Mouse (Mus musculus) lung, postnatal 0 days (tissue): Measurements from ENCODE around the gene Rnf123. TPM values are rescaled to one million over a fixed set of nuclear protein-coding genes. Genes with fewer than 3 reads are reported as not detected.
A peak's percentile ranks its signal among the peaks of the same experiment; 100 is the strongest.

ENCODE experiments used
- ATAC-seq: fragments of 200-750 bp; cut with Nextera tagmentation; 2 replicates; pipeline ENCODE4 v1.8.0; 2017; ENCODE audit warnings: moderate library complexity
- DNase-seq: peaks from one replicate; pipeline ENCODE4 v3.0.0-alpha.2; 2016; ENCODE audit warnings: low spot score
- H3K27ac ChIP-seq: fragments of 300-500 bp; sonication (generic); 2 replicates; pipeline ENCODE4 v1.5.1; 2014; ENCODE audit warnings: antibody characterized with exemption, mild to moderate bottlenecking, low read length, mixed read lengths
- H3K27me3 ChIP-seq: fragments of 300-500 bp; sonication (generic); replicated peaks from 2 replicates; pipeline ENCODE4 v1.6.1; 2014; ENCODE audit warnings: low read length, mixed read lengths; ENCODE audit not compliant: insufficient read depth
- H3K36me3 ChIP-seq: fragments of 300-500 bp; sonication (generic); 2 replicates; pipeline ENCODE4 v1.6.1; 2014; ENCODE audit warnings: low read length, mixed read lengths; ENCODE audit not compliant: insufficient read depth
- H3K4me1 ChIP-seq: fragments of 300-500 bp; sonication (generic); 2 replicates; pipeline ENCODE4 v1.6.1; 2014; ENCODE audit warnings: antibody characterized with exemption, low read depth, low read length, mixed read lengths; ENCODE audit not compliant: insufficient read depth
- H3K4me2 ChIP-seq: fragments of 300-500 bp; sonication (generic); replicated peaks from 2 replicates; pipeline ENCODE4 v1.6.1; 2014; ENCODE audit warnings: low read depth, mild to moderate bottlenecking, low read length, moderate library complexity, mixed read lengths
- H3K4me3 ChIP-seq: fragments of 300-500 bp; sonication (generic); 2 replicates; pipeline ENCODE4 v1.5.1; 2014; ENCODE audit warnings: low read depth, low read length
- H3K9ac ChIP-seq: fragments of 300-500 bp; sonication (generic); replicated peaks from 2 replicates; pipeline ENCODE4 v1.6.1; 2014; ENCODE audit warnings: low read depth, mild to moderate bottlenecking
- H3K9me3 ChIP-seq: fragments of 300-500 bp; sonication (generic); 2 replicates; pipeline ENCODE4 v1.6.1; 2016; ENCODE audit warnings: low read length, mixed read lengths
- CTCF ChIP-seq: IDR thresholded peaks from 2 replicates; pipeline ENCODE4 v1.5.1; 2016; ENCODE audit warnings: antibody characterized with exemption, mild to moderate bottlenecking
- EP300 ChIP-seq: IDR thresholded peaks from 2 replicates; pipeline ENCODE4 v1.6.1; 2016; ENCODE audit warnings: antibody characterized with exemption, mild to moderate bottlenecking, control low read depth
- WGBS: fragments of 180-500 bp; shearing (Covaris S2); extraction: QIAGEN DNeasy Blood & Tissue Kit; methylation state at CpG from one replicate; pipeline ENCODE4 v1.1.7; 2014; 5-methylcytosine and 5-hydroxymethylcytosine counted together
- polyA plus RNA-seq: library from polyadenylated mRNA; unstranded; fragments of >200 nt; fragmentation: Nextera tagmentation; extraction: Ambion mirVana; gene quantifications from 2 replicates; pipeline ENCODE4 v1.2.1, GENCODE M21; 2015

Gene Rnf123
- polyA plus RNA-seq, 1 experiment from 2014 or later: 19.7 TPM

GRCm38 (mm10) chr9:108044751-108045492, 38.2 kb downstream of the Rnf123 start:
- TF ChIP-seq CTCF (peak; percentile 24), EP300 (no peak)
- DNase-seq (no peak), ATAC-seq (no peak)
- no peak overlapping the region for H3K27ac ChIP-seq
- no peaks in the 10 kb centered on the region for H3K9me3 ChIP-seq
- no peak overlapping the region for H3K4me3 ChIP-seq
- H3K4me2 ChIP-seq: no peak overlapping the region
- 95% methylated on average over 8 of the region's 8 CpGs for WGBS
- H3K4me1 ChIP-seq: peaks cover 2% of the 10 kb centered on the region; the same call in 1 of the 2 replicates
- no peaks in the 10 kb centered on the region for H3K27me3 ChIP-seq
- peaks cover 30% of the 10 kb centered on the region for H3K36me3 ChIP-seq
- no peak overlapping the region for H3K9ac ChIP-seq

- DNase-seq: peak; percentile 51
- H3K4me3 ChIP-seq: no peak overlapping the region
- no peak overlapping the region for H3K4me2 ChIP-seq
- peaks cover 5% of the 10 kb centered on the region; the same call in 1 of the 2 replicates for H3K36me3 ChIP-seq
- H3K4me1 ChIP-seq: no peaks in the 10 kb centered on the region
- no peaks in the 10 kb centered on the region for H3K9me3 ChIP-seq
- no peak for TF ChIP-seq EP300
- TF ChIP-seq CTCF: peak; percentile 43
- no peak overlapping the region for H3K27ac ChIP-seq
- peak; percentile 58 for ATAC-seq
- no peak overlapping the region for H3K9ac ChIP-seq
- no peaks in the 10 kb centered on the region for H3K27me3 ChIP-seq
- WGBS: 89% methylated on average over 2 of the region's 2 CpGs
Measured at GRCm38 (mm10) chr9:108035331-108036156, 47.6 kb downstream of the Rnf123 start.

GRCm38 (mm10) chr9:108032126-108032525, 51.0 kb downstream of the Rnf123 start:
- no peak overlapping the region for H3K9ac ChIP-seq
- TF ChIP-seq CTCF: no peak
- TF ChIP-seq EP300: no peak
- H3K9me3 ChIP-seq: no peaks in the 10 kb centered on the region
- no peaks in the 10 kb centered on the region for H3K4me1 ChIP-seq
- DNase-seq (no peak), ATAC-seq (no peak)
- WGBS: 93% methylated on average over 5 of the region's 5 CpGs
- no peak overlapping the region for H3K4me2 ChIP-seq
- no peak overlapping the region for H3K27ac ChIP-seq
- no peaks in the 10 kb centered on the region for H3K27me3 ChIP-seq
- H3K36me3 ChIP-seq: peaks cover 10% of the 10 kb centered on the region
- no peak overlapping the region for H3K4me3 ChIP-seq

- no peak overlapping the region for H3K9ac ChIP-seq
- peaks cover 17% of the 10 kb centered on the region for H3K36me3 ChIP-seq
- 96% methylated on average over 3 of the region's 3 CpGs for WGBS
- no peak for DNase-seq
- H3K9me3 ChIP-seq: no peaks in the 10 kb centered on the region
- peak; percentile 29; the same call in 1 of the 2 replicates for TF ChIP-seq CTCF
- no peak for TF ChIP-seq EP300
- ATAC-seq: no peak
- H3K4me1 ChIP-seq: no peaks in the 10 kb centered on the region
- no peak overlapping the region for H3K4me2 ChIP-seq
- H3K27me3 ChIP-seq: no peaks in the 10 kb centered on the region
- H3K4me3 ChIP-seq: no peak overlapping the region
- no peak overlapping the region for H3K27ac ChIP-seq
Measured at GRCm38 (mm10) chr9:108027867-108028266, 55.3 kb downstream of the Rnf123 start.

GRCm38 (mm10) chr9:108026584-108026983, 56.6 kb downstream of the Rnf123 start:
- ATAC-seq: no peak
- H3K36me3 ChIP-seq: peaks cover 17% of the 10 kb centered on the region
- no peaks in the 10 kb centered on the region for H3K27me3 ChIP-seq
- DNase-seq: peak; percentile 42
- no peak overlapping the region for H3K9ac ChIP-seq
- H3K4me1 ChIP-seq: no peaks in the 10 kb centered on the region
- WGBS: 83% methylated on average over 3 of the region's 3 CpGs
- no peak overlapping the region for H3K4me3 ChIP-seq
- H3K9me3 ChIP-seq: no peaks in the 10 kb centered on the region
- TF ChIP-seq EP300 (no peak), CTCF (peak; percentile 41; the same call in 1 of the 2 replicates)
- no peak overlapping the region for H3K4me2 ChIP-seq
- H3K27ac ChIP-seq: no peak overlapping the region

GRCm38 (mm10) chr9:108023216-108023615, 59.9 kb downstream of the Rnf123 start:
- Histone ChIP-seq H3K4me2 (no peak overlapping the region), H3K36me3 (peaks cover 15% of the 10 kb centered on the region), H3K9ac (no peak overlapping the region), H3K27ac (no peak overlapping the region), H3K4me1 (no peaks in the 10 kb centered on the region), H3K27me3 (no peaks in the 10 kb centered on the region), H3K9me3 (no peaks in the 10 kb centered on the region), H3K4me3 (no peak overlapping the region)
- WGBS: 81% methylated on average over 3 of the region's 3 CpGs
- TF ChIP-seq EP300 (no peak), CTCF (no peak)
- ATAC-seq (no peak), DNase-seq (no peak)
